Mouse (Mus musculus): ENCODE measurements around the gene Fhad1. TPM values are rescaled to one million over a fixed set of nuclear protein-coding genes. Genes with fewer than 3 reads are reported as not detected.
A peak's percentile ranks its signal among the peaks of the same experiment; 100 is the strongest.

The Fhad1 gene
- polyA plus RNA-seq, 2 experiments, result 0.11 to 0.23 TPM

DNA sequence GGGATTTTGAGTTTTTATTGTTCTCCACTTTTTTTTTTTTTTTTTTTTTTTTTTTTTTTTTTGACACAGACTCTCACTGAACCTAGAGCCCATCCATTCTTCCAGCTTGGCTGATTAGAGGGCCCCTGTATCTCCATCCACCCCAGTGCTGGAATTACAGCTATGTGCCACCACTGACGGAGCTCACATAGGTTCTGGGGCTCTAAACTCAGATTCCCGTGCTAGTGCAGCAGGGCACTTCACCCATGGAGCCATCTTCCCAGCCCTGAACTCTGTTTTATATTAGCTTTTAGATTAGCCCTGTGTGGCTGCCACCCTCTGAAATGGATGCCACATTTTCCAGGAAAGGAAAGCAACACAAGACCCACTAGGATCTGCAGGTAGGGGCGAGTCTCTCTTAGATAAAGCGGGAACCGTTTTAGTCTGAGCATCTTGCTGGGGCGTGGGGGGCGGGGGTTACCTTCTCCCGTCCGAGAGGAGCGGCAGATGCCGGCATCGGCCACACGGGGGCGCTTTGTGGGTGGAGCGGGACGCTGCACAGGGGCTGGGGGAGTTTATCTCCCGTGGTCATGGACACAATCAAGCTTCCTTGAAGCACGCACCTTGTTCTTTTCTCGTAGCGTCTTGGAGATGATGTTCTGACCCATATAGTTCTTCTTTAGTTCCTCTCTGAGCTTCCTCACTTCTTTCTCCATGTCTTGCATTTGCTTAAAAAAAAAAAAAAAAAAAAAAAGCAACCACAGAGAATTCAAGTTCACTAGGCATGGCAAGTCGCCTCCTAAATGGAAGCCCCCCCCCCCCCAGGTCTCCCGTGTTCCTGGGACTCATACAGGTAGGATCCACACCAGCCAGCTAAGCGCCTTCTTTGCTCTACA lies 51.8 kb downstream of the Fhad1 start:
- H3K4me3 ChIP-seq (ENCODE audit: insufficient read depth in 1 of 2, low read depth in 2 of 2, low read length in 2 of 2), result no peak overlapping the region
- H3K9me3 ChIP-seq (ENCODE audit: control insufficient read depth, low read length), result no peaks in the 10 kb centered on the region
- TF ChIP-seq EP300 (IDR thresholded peaks at IDR 0.05; ENCODE audit: low read depth) (no peak), CTCF (IDR thresholded peaks at IDR 0.05; ENCODE audit: low read depth) (peak; percentile 83)
- peaks cover 0 to 5% of the 10 kb centered on the region in 2 experiments; a peak in 2 of 4 replicates for H3K4me1 ChIP-seq (replicated peaks; ENCODE audit: control insufficient read depth in 2 of 2, insufficient read depth in 2 of 2, low read length in 1 of 2)
- ATAC-seq (ENCODE audit: insufficient read depth), result no peak
- no peak for DNase-seq (ENCODE audit: low read depth in 3 of 3, low spot score in 3 of 3)
- 5% methylated on average over 23 of the region's 23 CpGs for WGBS (ENCODE audit: insufficient replicate concordance)
- H3K27ac ChIP-seq, result no peak overlapping the region
- H3K27me3 ChIP-seq (ENCODE audit: control insufficient read depth, insufficient read depth, low read length), result no peaks in the 10 kb centered on the region
- no peak overlapping the region for H3K4me2 ChIP-seq (ENCODE audit: low read depth)
- no peaks in the 10 kb centered on the region for H3K36me3 ChIP-seq (replicated peaks; ENCODE audit: control insufficient read depth, insufficient read depth, low read depth)
- no peak overlapping the region for H3K9ac ChIP-seq (replicated peaks)

DNA sequence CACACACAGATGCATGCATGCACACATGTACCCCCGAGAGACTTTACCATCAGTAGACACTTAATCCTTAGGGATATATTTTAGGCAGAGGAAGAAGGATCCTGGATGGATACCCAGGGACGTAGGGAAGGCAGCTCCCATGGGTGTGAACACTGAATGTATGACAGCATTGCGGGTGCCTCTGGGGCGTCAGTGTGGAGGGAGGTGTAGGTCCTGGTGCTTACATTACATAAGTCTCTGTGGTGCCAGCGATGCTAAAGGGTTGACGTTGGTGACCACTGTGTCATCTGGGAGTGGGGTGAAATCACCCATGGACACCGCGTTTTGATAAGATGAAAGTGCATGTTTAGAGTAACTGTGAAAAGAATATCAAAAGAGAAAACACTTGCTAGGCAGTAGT lies 54.8 kb downstream of the Fhad1 start:
- Histone ChIP-seq H3K4me2 (ENCODE audit: low read depth) (no peak overlapping the region), H3K36me3 (replicated peaks; ENCODE audit: control insufficient read depth, insufficient read depth, low read depth) (no peaks in the 10 kb centered on the region), H3K27ac (no peak overlapping the region), H3K9me3 (ENCODE audit: control insufficient read depth, low read length) (no peaks in the 10 kb centered on the region), H3K4me3 (ENCODE audit: insufficient read depth in 1 of 2, low read depth in 2 of 2, low read length in 2 of 2) (no peak overlapping the region), H3K9ac (replicated peaks) (no peak overlapping the region), H3K27me3 (ENCODE audit: control insufficient read depth, insufficient read depth, low read length) (no peaks in the 10 kb centered on the region), H3K4me1 (replicated peaks; ENCODE audit: control insufficient read depth in 2 of 2, insufficient read depth in 2 of 2, low read length in 1 of 2) (peaks cover 0 to 5% of the 10 kb centered on the region in 2 experiments; a peak in 2 of 4 replicates)
- DNase-seq (ENCODE audit: low read depth in 3 of 3, low spot score in 3 of 3) (no peak), ATAC-seq (ENCODE audit: insufficient read depth) (no peak)
- TF ChIP-seq CTCF (IDR thresholded peaks at IDR 0.05; ENCODE audit: low read depth), result no peak
- no peak for TF ChIP-seq EP300 (IDR thresholded peaks at IDR 0.05; ENCODE audit: low read depth)
- 62% methylated on average over 8 of the region's 8 CpGs for WGBS (ENCODE audit: insufficient replicate concordance)

DNA sequence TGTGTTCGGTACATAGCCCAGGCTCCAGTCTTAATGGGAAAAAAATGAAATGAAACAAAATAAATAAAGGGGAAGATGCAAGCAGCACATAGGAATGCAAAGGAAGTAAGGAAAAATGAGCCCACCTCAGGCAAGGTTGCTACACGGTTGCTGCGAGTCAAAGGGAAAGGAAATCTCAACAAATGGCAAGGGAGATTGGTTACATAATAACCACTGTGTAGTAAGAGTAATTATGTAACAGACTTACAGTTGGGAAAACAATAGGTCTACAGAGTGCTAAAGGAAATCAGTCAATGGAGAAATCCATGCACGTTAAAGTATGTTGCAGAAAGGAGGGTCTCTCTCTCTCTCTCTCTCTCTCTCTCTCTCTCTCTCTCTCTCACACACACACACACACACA lies 55.3 kb downstream of the Fhad1 start:
- H3K36me3 ChIP-seq (replicated peaks; ENCODE audit: control insufficient read depth, insufficient read depth, low read depth), result no peaks in the 10 kb centered on the region
- ATAC-seq (ENCODE audit: insufficient read depth) (no peak), DNase-seq (ENCODE audit: low read depth in 3 of 3, low spot score in 3 of 3) (no peak)
- no peak overlapping the region for H3K4me2 ChIP-seq (ENCODE audit: low read depth)
- H3K9me3 ChIP-seq (ENCODE audit: control insufficient read depth, low read length), result no peaks in the 10 kb centered on the region
- no peak overlapping the region for H3K9ac ChIP-seq (replicated peaks)
- peaks cover 0 to 5% of the 10 kb centered on the region in 2 experiments; a peak in 2 of 4 replicates for H3K4me1 ChIP-seq (replicated peaks; ENCODE audit: control insufficient read depth in 2 of 2, insufficient read depth in 2 of 2, low read length in 1 of 2)
- TF ChIP-seq CTCF (IDR thresholded peaks at IDR 0.05; ENCODE audit: low read depth) (no peak), EP300 (IDR thresholded peaks at IDR 0.05; ENCODE audit: low read depth) (no peak)
- no peaks in the 10 kb centered on the region for H3K27me3 ChIP-seq (ENCODE audit: control insufficient read depth, insufficient read depth, low read length)
- H3K27ac ChIP-seq, result no peak overlapping the region
- WGBS (ENCODE audit: insufficient replicate concordance), result 23% methylated on average over 4 of the region's 4 CpGs
- no peak overlapping the region for H3K4me3 ChIP-seq (ENCODE audit: insufficient read depth in 1 of 2, low read depth in 2 of 2, low read length in 2 of 2)

DNA sequence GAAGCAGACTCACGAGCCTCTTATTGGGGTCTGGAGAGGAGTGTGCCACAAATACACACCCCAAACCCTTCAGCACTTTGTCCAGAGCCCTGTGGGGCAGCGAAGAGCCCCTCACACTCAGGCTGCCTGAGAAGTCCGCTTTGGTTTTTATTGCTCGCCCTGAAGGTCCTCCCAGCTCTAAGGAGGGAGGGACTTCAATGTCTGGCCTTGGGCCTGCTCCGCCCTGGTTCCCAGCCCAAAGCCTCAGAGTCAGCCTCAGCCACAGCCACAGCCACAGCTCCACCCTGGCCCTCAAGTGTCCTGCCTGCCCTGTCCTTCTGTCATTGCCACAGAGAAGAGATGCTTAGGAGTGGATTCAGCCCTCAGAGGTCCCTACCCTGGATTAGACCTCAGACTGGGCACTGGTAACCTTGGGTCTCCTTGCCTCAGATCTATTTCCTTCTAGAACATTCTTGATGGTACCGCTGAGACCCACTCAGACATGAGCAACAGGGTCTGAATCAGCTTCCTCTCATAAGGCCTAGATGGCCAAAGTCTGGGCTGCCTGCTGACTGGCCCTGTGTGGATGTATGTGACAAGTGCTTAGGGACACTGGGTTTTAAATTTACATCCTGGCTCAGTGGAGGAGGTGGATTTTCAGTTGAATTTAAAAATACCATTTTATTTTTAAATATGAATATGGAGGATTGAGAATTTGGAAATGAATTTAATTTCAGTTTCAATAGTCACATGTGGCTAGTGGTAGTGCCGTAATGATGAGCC lies 56.1 kb downstream of the Fhad1 start:
- TF ChIP-seq CTCF (IDR thresholded peaks at IDR 0.05; ENCODE audit: low read depth) (no peak), EP300 (IDR thresholded peaks at IDR 0.05; ENCODE audit: low read depth) (no peak)
- H3K36me3 ChIP-seq (replicated peaks; ENCODE audit: control insufficient read depth, insufficient read depth, low read depth), result no peaks in the 10 kb centered on the region
- peaks cover 0 to 8% of the 10 kb centered on the region in 2 experiments; a peak in 2 of 4 replicates for H3K4me1 ChIP-seq (replicated peaks; ENCODE audit: control insufficient read depth in 2 of 2, insufficient read depth in 2 of 2, low read length in 1 of 2)
- WGBS (ENCODE audit: insufficient replicate concordance), result 44% methylated on average over 7 of the region's 7 CpGs
- H3K27me3 ChIP-seq (ENCODE audit: control insufficient read depth, insufficient read depth, low read length), result no peaks in the 10 kb centered on the region
- no peak for ATAC-seq (ENCODE audit: insufficient read depth)
- H3K9ac ChIP-seq (replicated peaks), result no peak overlapping the region
- no peak for DNase-seq (ENCODE audit: low read depth in 3 of 3, low spot score in 3 of 3)
- no peak overlapping the region for H3K4me3 ChIP-seq (ENCODE audit: insufficient read depth in 1 of 2, low read depth in 2 of 2, low read length in 2 of 2)
- H3K27ac ChIP-seq, result no peak overlapping the region
- no peaks in the 10 kb centered on the region for H3K9me3 ChIP-seq (ENCODE audit: control insufficient read depth, low read length)
- no peak overlapping the region for H3K4me2 ChIP-seq (ENCODE audit: low read depth)

DNA sequence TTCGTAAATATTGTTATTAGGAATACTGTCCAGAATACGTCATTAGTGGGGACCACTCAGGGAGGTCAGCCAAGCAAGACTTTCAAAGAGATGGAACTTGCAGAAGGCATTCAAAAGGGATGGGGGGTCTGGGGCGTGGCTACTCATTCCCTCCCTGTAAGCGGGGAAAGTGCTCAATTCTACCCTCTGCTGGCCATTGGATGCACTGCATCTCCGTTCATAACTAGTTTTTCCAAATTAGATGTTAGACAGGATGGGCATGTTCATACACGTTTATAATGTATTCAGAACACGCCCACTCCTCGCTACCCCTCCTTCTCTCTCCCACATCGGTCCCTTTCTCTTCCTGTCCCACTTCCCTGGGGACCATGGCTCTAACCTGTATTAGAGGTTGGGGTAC lies 56.7 kb downstream of the Fhad1 start:
- no peaks in the 10 kb centered on the region for H3K27me3 ChIP-seq (ENCODE audit: control insufficient read depth, insufficient read depth, low read length)
- H3K9ac ChIP-seq (replicated peaks), result no peak overlapping the region
- no peaks in the 10 kb centered on the region for H3K9me3 ChIP-seq (ENCODE audit: control insufficient read depth, low read length)
- DNase-seq (ENCODE audit: low read depth in 3 of 3, low spot score in 3 of 3), result peak; percentile 26 to 39 (median 36)
- no peaks in the 10 kb centered on the region for H3K36me3 ChIP-seq (replicated peaks; ENCODE audit: control insufficient read depth, insufficient read depth, low read depth)
- no peak overlapping the region for H3K4me3 ChIP-seq (ENCODE audit: insufficient read depth in 1 of 2, low read depth in 2 of 2, low read length in 2 of 2)
- 6% methylated on average over 9 of the region's 9 CpGs for WGBS (ENCODE audit: insufficient replicate concordance)
- H3K4me1 ChIP-seq (replicated peaks; ENCODE audit: control insufficient read depth in 2 of 2, insufficient read depth in 2 of 2, low read length in 1 of 2), result peaks cover 0 to 10% of the 10 kb centered on the region in 2 experiments; a peak in 2 of 4 replicates
- no peak overlapping the region for H3K4me2 ChIP-seq (ENCODE audit: low read depth)
- ATAC-seq (ENCODE audit: insufficient read depth), result no peak
- H3K27ac ChIP-seq, result no peak overlapping the region
- no peak for TF ChIP-seq EP300 (IDR thresholded peaks at IDR 0.05; ENCODE audit: low read depth)
- peak; percentile 89 for TF ChIP-seq CTCF (IDR thresholded peaks at IDR 0.05; ENCODE audit: low read depth)

Data from liver, embryonic 14.5 days (tissue).